Comparison of ENCODE assay signal across 8 mouse cellular contexts in genomic region chr7:82870148-82870513, GRCm38 (mm10). TPM values are rescaled to one million over a fixed set of nuclear protein-coding genes. Genes with fewer than 3 reads are reported as not detected.
A peak's percentile ranks its signal among the peaks of the same experiment; 100 is the strongest.
DNase-seq lines count a peak whose midpoint lies in the region; ATAC-seq lines count a peak whose summit lies in the region.

No protein-coding gene starts in this region.

- H3K27me3 ChIP-seq in erythroblast, embryonic 14.5 days (ENCODE audit: control insufficient read depth), result peaks cover 53% of the 10 kb centered on the region
- H3K27me3 ChIP-seq in neural tube, embryonic 11.5 days (ENCODE audit: control insufficient read depth, insufficient read depth, low read length), result no peaks in the 10 kb centered on the region
- peaks cover 52% of the 10 kb centered on the region for H3K27me3 ChIP-seq in liver, embryonic 12.5 days (replicated peaks)
- H3K27me3 ChIP-seq in stomach, embryonic 16.5 days (ENCODE audit: control insufficient read depth, insufficient read depth, low read length), result no peaks in the 10 kb centered on the region

- DNase-seq in neural tube, embryonic 11.5 days (ENCODE audit: low spot score), result no peak
- DNase-seq in neural tube, embryonic 10.5 days (ENCODE audit: extremely low spot score, low spot score), result no peak
- no peak for DNase-seq in left cerebral cortex, postnatal 10 days (ENCODE audit: extremely low spot score in 1 of 2, low spot score in 2 of 2)
- DNase-seq in spleen, postnatal 36 days (ENCODE audit: low spot score in 2 of 2), result no peak

- H3K27ac ChIP-seq in neural tube, embryonic 11.5 days (ENCODE audit: low read depth, low read length), result peak overlapping the region; percentile 100
- H3K27ac ChIP-seq in liver, embryonic 12.5 days, result no peak overlapping the region
- H3K27ac ChIP-seq in stomach, embryonic 16.5 days (ENCODE audit: low read length), result no peak overlapping the region

- no peak for ATAC-seq in erythroblast, adult 5-6 weeks (replicated peaks; ENCODE audit: low FRiP score, poor library complexity, severe bottlenecking)
- no peak for ATAC-seq in neural tube, embryonic 11.5 days (ENCODE audit: insufficient read depth, low FRiP score, low TSS enrichment)
- ATAC-seq in liver, embryonic 12.5 days, result no peak
- ATAC-seq in stomach, embryonic 16.5 days (ENCODE audit: insufficient read depth, low FRiP score), result no peak

- peak overlapping the region; percentile 17 for H3K4me3 ChIP-seq in erythroblast, embryonic 14.5 days (replicated peaks)
- H3K4me3 ChIP-seq in neural tube, embryonic 11.5 days (ENCODE audit: low read depth, low read length), result peak overlapping the region; percentile 100
- peak overlapping the region; percentile 69 for H3K4me3 ChIP-seq in liver, embryonic 12.5 days
- H3K4me3 ChIP-seq in stomach, embryonic 16.5 days (replicated peaks; ENCODE audit: low read length), result peak overlapping the region; percentile 86

- intact Hi-C loops in left cerebral cortex, postnatal 10 days (cut with DNase I), result no loop called here

- peak overlapping the region; percentile 100 for H3K9ac ChIP-seq in neural tube, embryonic 11.5 days (ENCODE audit: low read length)
- no peak overlapping the region for H3K9ac ChIP-seq in liver, embryonic 12.5 days
- peak overlapping the region; percentile 95 for H3K9ac ChIP-seq in stomach, embryonic 16.5 days (ENCODE audit: low read length)

- no peaks in the 10 kb centered on the region for H3K36me3 ChIP-seq in erythroblast, embryonic 14.5 days (ENCODE audit: control insufficient read depth)
- peaks cover 9% of the 10 kb centered on the region for H3K36me3 ChIP-seq in neural tube, embryonic 11.5 days (ENCODE audit: control insufficient read depth, insufficient read depth, low read length)
- H3K36me3 ChIP-seq in liver, embryonic 12.5 days, result 0 out of 2 replicates have a peak, but pooled peaks cover 6% of the 10 kb centered on the region
- H3K36me3 ChIP-seq in stomach, embryonic 16.5 days (ENCODE audit: control insufficient read depth, insufficient read depth, low read length), result no peaks in the 10 kb centered on the region

- peaks cover 8% of the 10 kb centered on the region; the same call in 1 of the 2 replicates for H3K9me3 ChIP-seq in erythroblast, embryonic 14.5 days (ENCODE audit: control insufficient read depth, low read length)
- H3K9me3 ChIP-seq in neural tube, embryonic 11.5 days (ENCODE audit: control insufficient read depth, low read length), result no peaks in the 10 kb centered on the region
- no peaks in the 10 kb centered on the region for H3K9me3 ChIP-seq in liver, embryonic 12.5 days (replicated peaks)
- H3K9me3 ChIP-seq in stomach, embryonic 16.5 days (replicated peaks; ENCODE audit: control insufficient read depth, low read length), result no peaks in the 10 kb centered on the region

- peak overlapping the region; percentile 98 for H3K4me2 ChIP-seq in neural tube, embryonic 11.5 days (ENCODE audit: low read depth)
- H3K4me2 ChIP-seq in liver, embryonic 12.5 days, result peak overlapping the region; percentile 87
- H3K4me2 ChIP-seq in stomach, embryonic 16.5 days (ENCODE audit: low read depth, low read length), result peak overlapping the region; percentile 85

- H3K4me1 ChIP-seq in erythroblast, embryonic 14.5 days (ENCODE audit: control insufficient read depth), result peaks cover 39% of the 10 kb centered on the region
- no peaks in the 10 kb centered on the region for H3K4me1 ChIP-seq in neural tube, embryonic 11.5 days (ENCODE audit: control insufficient read depth, insufficient read depth, low read length)
- peaks cover 42% of the 10 kb centered on the region for H3K4me1 ChIP-seq in liver, embryonic 12.5 days
- peaks cover 19% of the 10 kb centered on the region for H3K4me1 ChIP-seq in stomach, embryonic 16.5 days (ENCODE audit: control insufficient read depth, insufficient read depth, low read length)

- 17% methylated on average over 18 of the region's 18 CpGs for WGBS in neural tube, embryonic 11.5 days
- WGBS in liver, embryonic 12.5 days (ENCODE audit: insufficient replicate concordance), result 33% methylated on average over 18 of the region's 18 CpGs
- 29% methylated on average over 18 of the region's 18 CpGs for WGBS in stomach, embryonic 16.5 days

RNA-seq across cellular contexts. Expression of gene Mex3b, which starts 3.0 kb away (rescaled TPM):
- 0.01 and 0.02 TPM in 2 replicates for polyA plus RNA-seq in erythroblast, embryonic 14.5 days (2012)
- total RNA-seq in erythroblast, adult 5-6 weeks (2015; ENCODE audit: low replicate concordance), result 0.77 and 0.84 TPM in 2 replicates
- 0.77 and 0.98 TPM in 2 replicates for total RNA-seq in erythroblast, adult 5-6 weeks (2017; ENCODE audit: low replicate concordance)
- 37.5 TPM in 2 replicates for polyA plus RNA-seq in neural tube, embryonic 11.5 days (2014; fragmentation: Nextera tagmentation; extraction: Ambion mirVana)
- polyA plus RNA-seq in liver, embryonic 12.5 days (2016; fragmentation: Nextera tagmentation; extraction: Ambion mirVana), result 2.7 and 3.2 TPM in 2 replicates
- 4.8 and 6.6 TPM in 2 replicates for polyA plus RNA-seq in stomach, embryonic 16.5 days (2015; fragmentation: Nextera tagmentation; extraction: Ambion mirVana)
- 10 to 100 TPM; 30.2 to 32.4 TPM for total RNA-seq in left cerebral cortex, postnatal 10 days (2021)

Comparison
In these comparisons a context has a peak if more than half of its experiments do, and no peak if none do; other contexts are left out.
1. H3K4me3 ChIP-seq: peak in every context shown above with its lines; median percentile 100 in neural tube, embryonic 11.5 days; 86 in stomach, embryonic 16.5 days; 69 in liver, embryonic 12.5 days; 17 in erythroblast, embryonic 14.5 days.